Mouse (Mus musculus) hindbrain, embryonic 15.5 days (tissue): ENCODE data around the gene Aars. TPM values are rescaled to one million over a fixed set of nuclear protein-coding genes. Genes with fewer than 3 reads are reported as not detected.
"Not testable (repeated sequence)": the region's sequence is repeated elsewhere in the genome, so short reads cannot be mapped to it uniquely, and the experiment has no call there.

Source experiments
- ATAC-seq: fragments of 200-750 bp; cut with Nextera tagmentation; 2 replicates; pipeline ENCODE4 v1.8.0; 2017; ENCODE audit warnings: low read depth, moderate number of reproducible peaks, moderate TSS enrichment; ENCODE audit not compliant: low FRiP score
- H3K27ac ChIP-seq: fragments of 300-500 bp; sonication (generic); replicated peaks from 2 replicates; pipeline ENCODE4 v1.5.1; 2015; ENCODE audit warnings: mild to moderate bottlenecking, inconsistent platforms
- H3K27me3 ChIP-seq: fragments of 300-500 bp; sonication (generic); 2 replicates; pipeline ENCODE4 v1.6.1; 2015; ENCODE audit warnings: control low read depth, inconsistent platforms
- H3K36me3 ChIP-seq: fragments of 300-500 bp; sonication (generic); 2 replicates; pipeline ENCODE4 v1.6.1; 2015; ENCODE audit warnings: control low read depth, inconsistent platforms
- H3K4me1 ChIP-seq: fragments of 300-500 bp; sonication (generic); replicated peaks from 2 replicates; pipeline ENCODE4 v1.6.1; 2015; ENCODE audit warnings: control low read depth, inconsistent platforms
- H3K4me2 ChIP-seq: fragments of 300-500 bp; sonication (generic); 2 replicates; pipeline ENCODE4 v1.6.1; 2015; ENCODE audit warnings: moderate library complexity, mild to moderate bottlenecking, inconsistent platforms
- H3K4me3 ChIP-seq: fragments of 300-500 bp; sonication (generic); 2 replicates; pipeline ENCODE4 v1.5.1; 2015; ENCODE audit warnings: mild to moderate bottlenecking, inconsistent platforms
- H3K9ac ChIP-seq: fragments of 300-500 bp; sonication (generic); 2 replicates; pipeline ENCODE4 v1.6.1; 2015; ENCODE audit warnings: inconsistent platforms
- H3K9me3 ChIP-seq: fragments of 300-500 bp; sonication (generic); 2 replicates; pipeline ENCODE4 v1.6.1; 2016; ENCODE audit warnings: control low read depth, inconsistent platforms
- WGBS: fragments of 180-500 bp; shearing (Covaris S2); methylation state at CpG from one replicate; pipeline ENCODE4 v1.1.7; 2015; 5-methylcytosine and 5-hydroxymethylcytosine counted together
- microRNA-seq: library from miRNA; unstranded; fragments of <30 nt; microRNA quantifications from one replicate; pipeline ENCODE4, GENCODE M21; 2016
- polyA plus RNA-seq: library from polyadenylated mRNA; unstranded; fragments of >200 nt; fragmentation: Nextera tagmentation; extraction: Ambion mirVana; gene quantifications from 2 replicates; pipeline ENCODE4 v1.2.1, GENCODE M21; 2015

Gene Aars
- polyA plus RNA-seq, 1 experiment from 2014 or later: 88.3 TPM

DNA sequence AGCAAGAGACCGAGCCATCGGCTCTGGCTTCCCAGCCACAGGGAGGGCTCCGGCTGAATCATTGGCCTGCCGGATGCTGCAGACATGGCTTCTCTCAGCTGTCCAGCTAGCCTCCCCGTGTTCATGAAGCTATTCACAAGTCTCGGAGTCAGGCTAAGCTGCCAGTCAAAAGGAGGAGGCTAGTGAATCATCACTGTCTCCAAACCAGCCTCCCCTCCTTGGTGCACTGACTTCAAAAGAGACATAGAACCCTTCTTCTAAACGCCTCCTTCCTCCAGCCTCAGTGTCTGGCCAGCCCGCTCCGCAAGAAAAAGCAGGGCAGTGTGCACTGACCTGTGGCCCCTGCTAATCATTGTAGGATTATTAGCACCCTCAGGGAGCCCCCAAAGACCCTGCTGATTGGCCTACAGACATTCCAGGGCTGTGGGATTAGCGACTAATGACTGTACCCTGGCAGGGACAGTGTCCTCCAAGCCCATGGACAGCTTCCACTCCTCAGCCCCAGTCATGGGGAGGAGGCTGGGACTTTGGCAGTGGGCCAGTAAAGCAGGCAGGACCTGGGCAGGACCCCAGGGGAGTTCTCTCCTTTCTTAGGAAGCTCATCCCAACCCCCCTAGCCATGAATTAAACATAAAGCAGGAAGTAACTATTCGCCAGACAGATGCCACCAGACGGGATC is 48.8 kb downstream of the Aars start:
- Histone ChIP-seq H3K27ac (no peak overlapping the region), H3K4me2 (no peak overlapping the region), H3K4me3 (no peak overlapping the region), H3K9ac (no peak overlapping the region), H3K36me3 (no peaks in the 10 kb centered on the region), H3K27me3 (no peaks in the 10 kb centered on the region), H3K9me3 (no peaks in the 10 kb centered on the region), H3K4me1 (0 out of 2 replicates have a peak, but pooled peaks cover 6% of the 10 kb centered on the region)
- ATAC-seq: no peak
- 51% methylated on average over 12 of the region's 12 CpGs for WGBS

DNA sequence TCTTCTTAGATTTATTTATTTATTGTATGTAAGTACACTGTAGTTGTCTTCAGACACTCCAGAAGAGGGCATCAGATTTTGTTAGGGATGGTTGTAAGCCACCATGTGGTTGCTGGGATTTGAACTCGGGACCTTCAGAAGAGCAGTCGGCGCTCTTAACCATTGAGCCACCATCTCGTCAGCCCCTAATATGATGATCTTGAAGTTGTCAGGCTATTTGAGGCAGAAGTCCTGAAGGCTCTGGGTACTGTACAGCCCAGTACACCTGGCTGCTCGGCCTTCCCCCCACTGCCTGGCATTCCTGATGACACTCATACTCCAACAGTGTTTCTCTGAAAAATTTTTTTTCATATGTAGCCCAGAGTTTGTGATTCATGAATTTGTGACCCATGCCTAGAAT is 51.0 kb downstream of the Aars start:
- WGBS: 88% methylated on average over 5 of the region's 5 CpGs
- not testable (repeated sequence) for H3K27me3 ChIP-seq, H3K9me3 ChIP-seq, H3K36me3 ChIP-seq, H3K4me3 ChIP-seq, H3K27ac ChIP-seq, H3K9ac ChIP-seq, H3K4me2 ChIP-seq, H3K4me1 ChIP-seq, ATAC-seq

DNA sequence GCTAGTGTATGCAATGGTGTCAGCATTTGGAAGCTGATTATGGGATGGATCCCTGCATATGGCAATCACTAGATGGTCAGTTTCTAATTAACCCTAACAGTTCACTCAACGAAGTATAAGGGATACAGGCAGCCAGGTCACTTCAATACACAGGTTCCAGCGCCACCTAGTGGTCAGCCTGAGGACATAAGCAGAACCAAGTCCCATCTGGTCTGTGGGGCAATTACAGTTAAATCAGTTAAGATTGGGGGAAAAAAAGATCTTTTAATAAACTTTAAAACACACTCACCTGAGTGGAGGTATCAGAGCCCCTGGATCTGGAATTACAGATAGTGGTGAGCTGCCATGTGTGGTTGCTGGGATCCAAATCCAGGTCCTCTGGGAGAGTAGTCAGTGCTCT is 57.2 kb downstream of the Aars start:
- Histone ChIP-seq H3K4me2 (no peak overlapping the region), H3K4me3 (no peak overlapping the region), H3K27me3 (no peaks in the 10 kb centered on the region), H3K27ac (no peak overlapping the region), H3K36me3 (no peaks in the 10 kb centered on the region), H3K4me1 (peaks cover 8% of the 10 kb centered on the region), H3K9me3 (no peaks in the 10 kb centered on the region), H3K9ac (no peak overlapping the region)
- no peak for ATAC-seq
- WGBS: 0% methylated on average over 2 of the region's 2 CpGs

DNA sequence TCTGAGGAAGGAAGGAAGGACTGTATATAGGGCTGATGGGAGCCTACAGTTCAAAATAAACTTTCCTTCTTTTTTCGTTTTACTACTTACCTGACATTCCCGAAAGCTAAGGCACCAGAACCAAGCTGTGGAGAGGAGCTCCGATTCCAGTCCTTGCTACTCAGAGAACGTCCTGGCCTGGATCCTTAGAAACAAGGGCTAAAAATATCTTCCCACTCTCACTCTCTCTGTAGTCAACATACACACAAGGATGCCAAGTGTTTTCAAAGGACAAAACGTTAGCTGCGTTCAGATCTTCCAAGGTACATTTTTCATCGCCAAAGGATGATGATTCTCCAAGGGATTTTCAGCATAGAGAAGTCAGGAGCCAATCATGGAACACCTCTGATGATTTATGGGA is 58.8 kb downstream of the Aars start:
- H3K4me1 ChIP-seq: peaks cover 23% of the 10 kb centered on the region
- H3K4me3 ChIP-seq: no peak overlapping the region
- no peak overlapping the region for H3K4me2 ChIP-seq
- H3K27me3 ChIP-seq: no peaks in the 10 kb centered on the region
- WGBS: 86% methylated on average over 7 of the region's 7 CpGs
- H3K36me3 ChIP-seq: no peaks in the 10 kb centered on the region
- H3K27ac ChIP-seq: no peak overlapping the region
- H3K9me3 ChIP-seq: no peaks in the 10 kb centered on the region
- ATAC-seq: no peak
- no peak overlapping the region for H3K9ac ChIP-seq

DNA sequence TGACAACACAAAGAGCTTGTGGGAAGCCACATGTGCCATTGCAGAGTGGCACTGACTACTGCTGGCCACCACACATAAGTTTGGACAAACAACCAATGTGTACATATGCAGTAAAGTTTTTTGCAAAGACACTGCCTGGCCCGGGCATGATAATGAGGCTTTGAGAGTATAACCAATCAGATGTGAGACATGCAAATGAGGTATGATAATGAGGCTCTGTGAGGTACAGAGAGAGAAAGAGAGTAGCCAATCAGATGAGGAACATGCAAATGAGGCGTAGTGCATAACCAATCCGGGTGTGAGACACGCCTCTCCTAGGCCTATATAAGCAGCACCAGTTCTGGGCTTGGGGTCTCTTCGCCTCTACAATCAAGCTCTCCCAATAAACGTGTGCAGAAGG is 59.4 kb downstream of the Aars start, which contains the start of gene Clec18a:
TSS of gene Clec18a (minus strand) at position 101 of the 400 bp plus-strand sequence.
- H3K4me2 ChIP-seq, ATAC-seq, H3K9me3 ChIP-seq, H3K27me3 ChIP-seq, H3K36me3 ChIP-seq, H3K9ac ChIP-seq, H3K27ac ChIP-seq, H3K4me3 ChIP-seq: not testable (repeated sequence)
- 93% methylated on average over 5 of the region's 6 CpGs for WGBS
- H3K4me1 ChIP-seq: peaks cover 23% of the 10 kb centered on the region

DNA sequence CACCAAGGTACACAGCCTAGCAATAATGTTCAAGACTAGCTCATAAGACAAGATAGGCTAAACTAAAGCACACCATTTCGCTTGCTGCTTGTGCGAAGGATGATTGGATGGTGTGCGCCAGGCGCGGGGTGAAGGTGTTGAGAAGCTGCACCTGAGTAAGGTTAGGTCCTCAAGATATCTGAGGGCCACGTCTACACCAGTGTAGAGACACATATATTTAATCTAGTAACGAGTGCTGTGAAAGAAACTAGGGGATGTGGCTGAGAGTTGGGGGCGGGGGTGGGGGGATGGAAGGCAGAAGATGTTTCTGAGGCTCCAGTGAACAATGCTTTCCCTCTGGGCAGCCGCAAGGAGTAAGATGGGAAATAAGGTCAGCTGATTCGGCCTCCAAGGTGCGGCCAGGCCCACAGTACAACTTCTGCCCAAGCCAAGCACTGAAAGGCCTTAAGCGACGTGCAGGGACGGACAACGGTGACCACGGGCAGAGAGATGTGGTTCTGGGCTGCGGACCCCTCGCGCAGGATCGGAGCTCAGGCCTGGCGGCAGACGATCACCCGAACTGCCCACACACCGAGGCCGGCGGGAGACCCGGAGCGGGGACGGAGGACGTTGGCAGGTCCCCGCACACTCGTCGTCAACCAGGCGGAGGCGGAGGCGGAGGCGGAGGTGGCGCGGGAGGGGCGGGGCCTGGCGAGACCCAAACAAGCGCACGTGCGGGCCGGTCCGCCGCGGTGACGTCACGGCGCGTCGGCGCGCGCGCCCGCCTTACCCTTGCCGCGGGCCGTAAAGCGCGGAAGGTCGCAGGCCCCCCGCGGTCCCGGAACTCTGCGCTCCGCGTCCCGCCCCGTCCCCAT is 61.1 kb downstream of the Aars start, which contains the start of gene Pdpr:
TSS of gene Pdpr (plus strand) at position 766 of the 854 bp plus-strand sequence.
- no peaks in the 10 kb centered on the region for H3K9me3 ChIP-seq
- peak within 1 kb of the TSS; percentile 70 for H3K4me2 ChIP-seq
- peak within 1 kb of the TSS; percentile 82 for H3K27ac ChIP-seq
- peaks cover 23% of the 10 kb centered on the region for H3K4me1 ChIP-seq
- H3K9ac ChIP-seq: peak within 1 kb of the TSS; percentile 67
- ATAC-seq: peak; percentile 95
- H3K4me3 ChIP-seq: peak within 1 kb of the TSS; percentile 75
- H3K27me3 ChIP-seq: no peaks in the 10 kb centered on the region
- no peaks in the 10 kb centered on the region for H3K36me3 ChIP-seq
- WGBS: 9% methylated on average over 37 of the region's 72 CpGs

DNA sequence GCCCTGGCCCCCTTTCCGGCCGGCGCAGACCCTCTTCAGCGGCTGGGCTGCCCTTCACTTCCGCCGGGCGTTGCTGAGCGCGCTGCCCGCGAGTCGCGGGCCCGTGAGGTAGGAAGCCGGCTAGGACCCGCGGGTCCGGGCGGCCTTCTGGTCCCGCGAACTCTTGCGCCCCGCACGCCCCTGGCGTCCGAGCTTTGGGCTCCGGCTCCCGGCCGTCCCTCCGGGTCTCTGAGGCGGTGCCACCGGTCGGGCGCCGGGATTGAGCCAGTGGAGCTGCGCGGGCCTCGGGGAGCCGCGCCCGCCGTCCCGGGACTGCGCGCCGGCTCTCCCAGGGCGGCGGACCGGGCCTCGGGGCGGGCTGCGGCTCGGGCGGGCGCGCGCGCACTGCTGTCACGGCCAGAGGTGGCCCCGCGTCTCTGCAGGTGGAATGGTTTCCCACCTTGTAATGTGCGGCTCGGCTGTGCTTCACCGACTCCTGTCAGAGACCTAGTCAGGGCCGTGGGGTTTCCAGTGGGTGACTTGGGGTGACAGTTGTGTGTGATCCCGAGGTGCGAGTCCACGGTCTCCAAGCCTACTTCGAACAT is 61.9 kb downstream of the Aars start:
- WGBS: under 1% methylated on average over 60 of the region's 69 CpGs
- ATAC-seq, H3K9me3 ChIP-seq, H3K36me3 ChIP-seq, H3K27me3 ChIP-seq: not testable (repeated sequence)
- peak overlapping the region; percentile 65 for H3K9ac ChIP-seq
- peak overlapping the region; percentile 70 for H3K4me2 ChIP-seq
- peak overlapping the region; percentile 75 for H3K4me3 ChIP-seq
- H3K4me1 ChIP-seq: peaks cover 23% of the 10 kb centered on the region
- H3K27ac ChIP-seq: peak overlapping the region; percentile 65; the same call in 1 of the 2 replicates

Small RNA genes lying within 50 kb of the gene (microRNA-seq; reads per million reads assigned to microRNA genes)
- gene Gm24103: not detected
- gene Mir3473d: not detected

Other genes with a start within 250 kb of the Aars start
- gene Il34, start 227.2 kb upstream of the Aars start, polyA plus RNA-seq: 5.8 and 7.8 TPM in 2 replicates
- 70.7 and 75.4 TPM in 2 replicates for gene Cog4, start 186.5 kb upstream of the Aars start, polyA plus RNA-seq
- 90.7 and 94.2 TPM in 2 replicates for gene Sf3b3, start 186.4 kb upstream of the Aars start, polyA plus RNA-seq
- gene Fuk, start 130.7 kb upstream of the Aars start, polyA plus RNA-seq: 7.1 and 8.6 TPM in 2 replicates
- gene St3gal2, start 113.2 kb upstream of the Aars start, polyA plus RNA-seq: 26.8 and 30.3 TPM in 2 replicates
- 10.8 and 12.4 TPM in 2 replicates for gene Ddx19a, start 35.3 kb upstream of the Aars start, polyA plus RNA-seq
- 6.2 and 7.5 TPM in 2 replicates for gene Ddx19b, start 1.4 kb upstream of the Aars start, polyA plus RNA-seq
- gene Exosc6, start 23.2 kb downstream of the Aars start, polyA plus RNA-seq: not detected in 2 replicates
- gene Clec18a, start 59.3 kb downstream of the Aars start, polyA plus RNA-seq: 0.52 and 0.92 TPM in 2 replicates
- 10.2 and 11.0 TPM in 2 replicates for gene Pdpr, start 61.5 kb downstream of the Aars start, polyA plus RNA-seq
- 65.0 and 68.5 TPM in 2 replicates for gene Glg1, start 226.1 kb downstream of the Aars start, polyA plus RNA-seq